Mouse (Mus musculus) ES-Bruce4 (cell line): ENCODE measurements around the gene Sipa1l2. TPM values are rescaled to one million over a fixed set of nuclear protein-coding genes. Genes with fewer than 3 reads are reported as not detected.

Experiments used
- H3K27ac ChIP-seq: 2 replicates; pipeline ENCODE4 v1.5.1; 2012; ENCODE audit warnings: low read length, inconsistent platforms; ENCODE audit not compliant: insufficient read depth
- H3K27me3 ChIP-seq: 2 replicates; pipeline ENCODE4 v1.6.1; 2012; ENCODE audit warnings: mild to moderate bottlenecking, low read length, inconsistent platforms; ENCODE audit not compliant: control insufficient read depth, poor library complexity, insufficient read depth, severe bottlenecking
- H3K36me3 ChIP-seq: 2 replicates; pipeline ENCODE4 v1.6.1; 2012; ENCODE audit warnings: inconsistent platforms, mild to moderate bottlenecking, low read length, moderate library complexity; ENCODE audit not compliant: control insufficient read depth, poor library complexity, insufficient read depth, severe bottlenecking
- H3K4me1 ChIP-seq: one replicate; pipeline ENCODE4 v1.8.1; 2011; ENCODE audit warnings: low read length; ENCODE audit not compliant: control insufficient read depth, insufficient read depth
- H3K4me3 ChIP-seq: 2 replicates; pipeline ENCODE4 v1.5.1; 2011; ENCODE audit warnings: low read depth, mild to moderate bottlenecking, low read length
- H3K9ac ChIP-seq: 2 replicates; pipeline ENCODE4 v1.6.1; 2012; ENCODE audit warnings: low read depth, mild to moderate bottlenecking, inconsistent platforms; ENCODE audit not compliant: poor library complexity, severe bottlenecking
- H3K9me3 ChIP-seq: replicated peaks from 2 replicates; pipeline ENCODE4 v1.6.1; 2012; ENCODE audit warnings: mild to moderate bottlenecking, low read length, inconsistent platforms; ENCODE audit not compliant: control insufficient read depth, poor library complexity, insufficient read depth, severe bottlenecking
- CTCF ChIP-seq: IDR thresholded peaks from one replicate; pipeline ENCODE4 v1.8.1; 2011; ENCODE audit warnings: low read depth, low read length
- EP300 ChIP-seq: IDR thresholded peaks from 2 replicates; pipeline ENCODE4 v1.6.1; 2011; ENCODE audit warnings: low read depth, low read length; ENCODE audit not compliant: insufficient read depth
- POLR2A ChIP-seq: IDR thresholded peaks from one replicate; pipeline ENCODE4 v1.8.1; 2011; ENCODE audit warnings: low read length; ENCODE audit not compliant: insufficient read depth
- polyA plus RNA-seq: library from polyadenylated mRNA; stranded (reverse); fragments of >200 nt; gene quantifications from 2 replicates; pipeline ENCODE4 v1.2.4, GENCODE M21; 2011; ENCODE audit warnings: low read depth; ENCODE audit not compliant: missing spikeins, insufficient read depth, insufficient read length

Gene Sipa1l2
- polyA plus RNA-seq, 1 experiment: 25.1 TPM

DNA sequence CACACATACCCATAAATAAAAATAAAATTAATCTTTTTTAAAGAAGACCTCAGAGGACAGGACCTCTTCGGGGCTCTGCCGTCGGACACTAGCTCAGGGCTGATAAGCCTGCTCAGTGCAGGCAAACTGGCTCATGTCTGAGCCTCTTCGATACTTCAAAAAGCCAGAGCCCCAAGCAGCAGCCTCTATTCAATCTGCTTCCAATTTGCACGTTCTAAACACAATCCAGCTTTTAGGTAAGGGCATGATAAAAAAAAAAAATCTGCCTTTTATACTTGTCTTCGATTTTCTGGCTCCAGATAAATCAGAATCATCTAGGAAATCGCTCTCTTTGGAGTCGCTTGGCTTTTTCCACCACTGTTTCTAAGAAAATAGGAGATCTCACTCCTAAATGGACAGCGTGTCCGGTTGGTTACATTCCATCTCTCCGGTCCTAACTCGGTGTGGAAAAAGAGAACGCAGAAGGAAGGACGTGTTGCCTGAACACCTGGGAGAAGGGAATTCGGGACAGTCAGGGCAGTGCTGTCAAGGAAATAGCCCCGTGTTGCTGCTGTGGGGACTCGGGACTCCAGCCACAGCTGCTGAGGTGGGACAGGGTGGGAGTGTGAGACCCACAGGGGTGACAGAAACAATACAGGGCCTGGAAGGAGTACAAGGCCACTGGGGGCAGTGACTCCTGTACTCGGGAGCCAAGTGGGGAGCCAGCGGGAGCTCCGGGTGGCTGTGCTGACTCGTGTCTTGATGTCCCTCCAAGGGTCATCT is 42.4 kb upstream of the Sipa1l2 start:
- Histone ChIP-seq H3K27me3 (no peaks in the 10 kb centered on the region), H3K9me3 (no peaks in the 10 kb centered on the region), H3K4me1 (no peaks in the 10 kb centered on the region), H3K4me3 (no peak overlapping the region), H3K36me3 (no peaks in the 10 kb centered on the region), H3K27ac (no peak overlapping the region), H3K9ac (no peak overlapping the region)
- no peak for TF ChIP-seq CTCF
- TF ChIP-seq EP300: no peak
- no peak for TF ChIP-seq POLR2A

DNA sequence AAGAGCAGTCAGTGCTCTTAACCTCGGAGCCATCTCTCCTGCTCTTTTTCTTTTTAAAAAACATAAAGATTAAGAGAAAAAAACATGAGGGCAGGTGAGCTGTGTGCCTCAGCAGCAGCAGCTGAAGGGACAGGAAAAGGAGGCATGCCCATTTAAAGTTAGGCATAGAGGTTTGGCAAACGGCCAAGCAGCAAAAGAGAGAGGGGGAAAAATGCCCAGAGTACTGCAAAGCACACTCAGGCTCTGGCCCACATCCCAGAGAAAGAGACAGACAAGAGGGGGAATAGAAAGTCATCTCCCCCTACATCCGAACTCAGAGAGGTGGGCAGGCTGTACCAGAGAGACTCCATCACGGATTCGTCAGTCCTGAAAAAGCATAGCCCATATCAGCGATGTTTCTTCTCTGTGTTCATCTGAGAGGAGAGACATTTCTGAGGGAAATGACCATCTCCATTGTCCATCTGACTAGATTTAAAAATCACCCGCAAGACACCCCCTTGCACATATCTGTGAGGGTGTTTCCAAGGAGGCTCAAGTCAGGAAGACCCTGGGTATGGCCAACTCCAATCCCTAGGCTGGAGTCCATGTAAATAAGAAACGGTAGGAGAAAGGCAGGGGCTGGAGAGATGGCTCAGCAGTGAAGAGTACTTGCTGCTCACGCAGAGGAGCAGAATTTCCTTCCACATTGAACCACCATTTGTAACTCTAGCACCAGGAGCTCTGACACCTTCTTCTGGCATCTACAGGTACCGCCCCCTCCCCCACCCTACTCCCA is 41.6 kb upstream of the Sipa1l2 start:
- H3K27me3 ChIP-seq: no peaks in the 10 kb centered on the region
- no peaks in the 10 kb centered on the region for H3K4me1 ChIP-seq
- no peak overlapping the region for H3K4me3 ChIP-seq
- TF ChIP-seq CTCF (no peak), EP300 (no peak), POLR2A (no peak)
- H3K9me3 ChIP-seq: no peaks in the 10 kb centered on the region
- H3K36me3 ChIP-seq: no peaks in the 10 kb centered on the region
- H3K27ac ChIP-seq: no peak overlapping the region
- no peak overlapping the region for H3K9ac ChIP-seq

DNA sequence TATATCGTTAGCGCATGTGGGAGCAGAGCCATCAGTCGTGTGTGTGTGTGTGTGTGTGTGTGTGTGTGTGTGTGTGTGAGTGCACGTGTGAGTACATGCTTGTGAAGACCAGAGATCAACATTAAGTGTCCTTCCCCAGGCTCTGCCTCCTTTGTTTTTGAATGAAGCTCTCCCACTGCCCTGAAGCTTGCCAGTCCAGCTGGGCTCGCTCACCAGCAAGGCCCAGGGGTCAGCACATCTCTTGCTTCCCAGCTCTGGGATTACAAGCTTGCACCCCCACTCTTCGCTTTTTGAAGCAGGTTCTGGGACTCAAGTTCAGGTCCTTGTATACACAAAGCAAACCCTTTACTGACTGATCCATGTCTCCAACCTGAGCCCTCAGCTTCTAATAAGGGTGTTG is 40.1 kb upstream of the Sipa1l2 start:
- Histone ChIP-seq H3K27me3 (no peaks in the 10 kb centered on the region), H3K36me3 (no peaks in the 10 kb centered on the region), H3K27ac (no peak overlapping the region), H3K4me3 (no peak overlapping the region), H3K9me3 (no peaks in the 10 kb centered on the region), H3K4me1 (peaks cover 2% of the 10 kb centered on the region), H3K9ac (no peak overlapping the region)
- TF ChIP-seq CTCF (no peak), EP300 (no peak), POLR2A (no peak)

DNA sequence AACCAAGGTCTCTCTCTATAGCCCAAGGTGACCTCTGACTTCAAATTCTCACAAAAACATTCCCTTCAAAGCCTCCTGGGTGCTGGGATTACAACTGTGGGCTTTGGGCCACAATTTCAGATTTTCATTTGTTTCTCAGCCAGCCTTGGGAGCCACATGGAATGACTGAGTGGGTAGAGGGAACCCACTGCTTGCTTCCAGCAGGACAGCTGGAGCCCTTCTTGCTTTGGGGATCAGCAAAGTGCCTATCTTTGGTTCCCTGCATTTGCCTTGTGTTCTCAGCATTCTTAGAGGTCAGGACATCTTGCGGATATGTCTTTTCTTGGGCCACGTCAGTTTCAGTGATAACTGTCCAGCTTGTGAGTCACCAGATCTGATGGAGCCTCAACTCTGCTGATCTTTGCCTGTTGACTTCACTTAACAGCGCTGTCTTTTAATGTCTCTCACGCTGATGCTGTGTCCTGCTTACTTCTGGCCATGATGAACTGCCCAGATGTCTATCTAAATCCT is 38.2 kb upstream of the Sipa1l2 start:
- Histone ChIP-seq H3K27ac (no peak overlapping the region), H3K4me1 (peaks cover 2% of the 10 kb centered on the region), H3K36me3 (no peaks in the 10 kb centered on the region), H3K4me3 (no peak overlapping the region), H3K9me3 (no peaks in the 10 kb centered on the region), H3K9ac (no peak overlapping the region), H3K27me3 (no peaks in the 10 kb centered on the region)
- TF ChIP-seq CTCF: no peak
- TF ChIP-seq POLR2A: no peak
- TF ChIP-seq EP300: no peak

DNA sequence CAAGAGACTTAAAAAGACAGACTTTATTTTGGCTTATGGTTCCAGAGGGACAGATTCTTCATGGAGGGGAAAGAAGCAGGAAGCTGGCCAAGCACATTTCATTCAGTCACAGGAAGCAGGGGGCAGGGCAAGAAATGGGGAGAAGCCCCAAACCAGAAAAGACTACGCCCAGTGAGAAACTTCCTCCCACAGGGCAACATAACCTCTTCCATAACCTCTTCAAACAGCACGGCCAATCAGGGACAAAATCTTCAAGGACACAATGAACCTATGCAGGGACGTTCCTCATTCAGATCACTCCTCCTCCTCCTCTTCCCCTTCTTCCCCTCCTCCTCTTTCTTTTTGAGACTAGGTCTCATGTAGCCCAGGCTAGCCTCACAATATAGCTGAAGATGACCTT is 37.3 kb upstream of the Sipa1l2 start:
- TF ChIP-seq POLR2A: no peak
- no peak for TF ChIP-seq EP300
- no peak for TF ChIP-seq CTCF
- H3K27me3 ChIP-seq: no peaks in the 10 kb centered on the region
- peaks cover 2% of the 10 kb centered on the region for H3K4me1 ChIP-seq
- no peak overlapping the region for H3K27ac ChIP-seq
- no peak overlapping the region for H3K4me3 ChIP-seq
- no peak overlapping the region for H3K9ac ChIP-seq
- no peaks in the 10 kb centered on the region for H3K9me3 ChIP-seq
- no peaks in the 10 kb centered on the region for H3K36me3 ChIP-seq
